Mouse (Mus musculus): ENCODE results near the gene Rassf1.

GRCm38 (mm10) chr9:107533791-107534407 is 17.5 kb upstream of the Rassf1 start, which contains the start of gene Tmem115:
- TF ChIP-seq ZNF384 (IDR thresholded peaks at IDR 0.05; ENCODE audit: low read depth, low read length): no peak
- no peak for TF ChIP-seq MAFK (IDR thresholded peaks at IDR 0.05; ENCODE audit: insufficient read depth, low read depth, low read length)

All from ES-E14 (cell line).